Mouse (Mus musculus): ENCODE data around the gene Fsip1.

Gene Fsip1

DNA sequence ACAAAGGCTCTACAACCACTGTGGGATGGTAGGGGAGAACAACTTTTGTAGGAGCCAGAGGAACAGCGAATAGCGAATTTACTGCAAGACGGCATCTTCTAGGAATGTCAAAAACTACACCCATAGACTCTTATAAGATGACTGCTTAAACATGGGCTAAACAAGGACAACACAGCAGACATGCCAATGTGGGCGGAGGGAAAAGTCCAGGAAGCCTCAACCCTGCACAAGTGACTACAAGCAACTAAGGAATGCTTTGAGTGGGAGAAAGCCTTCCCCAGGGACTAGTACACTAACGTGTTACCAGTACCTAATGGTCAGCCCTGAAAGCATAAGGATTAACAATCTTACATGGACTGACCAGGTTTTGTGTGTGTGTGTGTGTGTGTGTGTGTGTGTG, 165.5 kb downstream of the Fsip1 start:
- DNase-seq (ENCODE audit: low spot score in 2 of 2): no peak

DNA sequence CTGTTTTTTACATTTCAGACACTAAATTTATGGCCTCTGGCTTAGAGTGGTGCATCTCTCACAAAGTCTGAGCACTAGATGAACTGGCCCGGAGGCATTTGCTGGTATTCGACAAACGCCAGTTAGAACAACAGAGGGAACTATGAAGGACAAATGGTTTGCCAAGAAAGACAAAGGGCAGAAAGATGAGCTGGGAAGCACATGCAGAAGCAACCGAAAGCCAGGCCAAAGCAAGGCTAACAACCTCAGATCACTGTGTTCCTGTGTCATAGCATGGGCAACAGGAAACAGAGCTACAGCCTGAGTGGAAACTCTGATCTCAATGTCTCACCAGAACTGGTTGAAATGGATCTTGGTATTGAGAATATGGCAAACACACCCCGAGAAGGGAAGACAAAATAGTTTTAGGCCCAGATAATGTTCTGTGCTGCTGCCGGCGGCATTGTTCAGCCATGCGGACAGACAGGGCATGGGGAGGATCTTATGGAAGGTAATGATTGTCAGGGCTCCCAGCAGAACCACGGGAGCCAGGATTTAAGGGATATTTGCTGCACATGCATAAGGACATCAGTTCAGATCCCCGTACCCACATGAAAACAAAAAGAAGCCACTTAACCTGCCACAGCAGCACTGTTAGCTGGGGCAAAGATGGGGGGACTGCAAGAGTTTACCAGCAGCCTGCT, 169.6 kb downstream of the Fsip1 start:
- DNase-seq (ENCODE audit: low spot score in 2 of 2): no peak

DNA sequence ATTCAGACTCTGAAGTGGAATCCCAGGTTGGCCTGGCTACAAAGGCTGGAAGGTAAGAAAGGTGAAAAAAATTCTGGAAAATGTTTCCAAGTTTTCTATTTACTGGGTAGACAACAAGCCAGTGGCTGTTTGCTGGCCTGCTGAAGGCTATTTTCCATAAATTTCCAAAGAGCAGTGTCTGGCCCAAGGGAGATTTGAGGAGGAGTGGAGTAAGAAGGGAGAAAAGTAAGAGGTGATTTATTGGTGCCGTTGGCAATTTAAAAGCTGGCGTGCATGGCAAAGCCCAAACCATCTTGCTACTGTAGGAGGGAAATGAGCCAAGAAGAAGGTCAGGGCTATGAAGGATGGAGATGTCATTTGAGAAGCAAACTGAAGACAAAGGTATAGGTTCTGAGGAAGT, 171.1 kb downstream of the Fsip1 start:
- no peak for DNase-seq (ENCODE audit: low spot score in 2 of 2)

DNA sequence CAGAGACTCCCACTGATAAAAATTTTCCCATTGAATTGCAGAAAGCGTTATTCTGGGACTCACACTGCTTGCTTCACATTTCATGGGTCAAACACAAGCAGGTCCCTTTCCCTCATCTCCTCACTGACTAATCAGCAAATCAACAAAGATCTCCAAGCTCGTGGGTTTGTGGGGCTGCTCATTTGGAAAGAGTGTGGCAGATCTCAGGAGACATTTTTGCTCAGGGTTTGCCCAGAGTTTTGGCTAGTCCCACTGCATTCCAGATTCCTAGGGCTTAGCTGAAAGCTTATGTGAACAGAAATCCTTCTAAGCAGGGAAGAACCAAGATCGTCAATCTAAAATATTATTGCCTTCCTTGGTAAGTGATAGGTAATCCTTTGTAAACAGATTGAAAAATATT, 172.1 kb downstream of the Fsip1 start:
- no peak for DNase-seq (ENCODE audit: low spot score in 2 of 2)

DNA sequence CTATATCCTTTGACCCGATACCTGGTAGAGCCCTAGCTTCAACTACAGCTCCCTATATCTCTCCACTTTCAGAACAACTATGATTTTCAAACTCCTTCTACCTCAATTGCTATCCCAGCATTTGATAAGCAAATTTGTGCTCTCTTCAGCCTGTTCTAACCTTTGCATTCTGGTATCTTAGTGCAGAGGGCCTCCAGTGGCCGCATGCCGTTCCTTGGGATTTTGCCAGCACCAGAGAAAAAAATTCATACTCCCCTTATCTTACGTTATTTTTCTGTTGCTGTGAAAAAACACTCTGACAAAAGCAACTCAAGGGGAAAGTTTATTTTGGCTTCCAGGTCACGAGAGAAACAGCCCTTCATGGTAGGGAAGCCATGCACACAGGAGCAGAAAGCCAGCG, 173.1 kb downstream of the Fsip1 start:
- no peak for DNase-seq (ENCODE audit: low spot score in 2 of 2)

DNA sequence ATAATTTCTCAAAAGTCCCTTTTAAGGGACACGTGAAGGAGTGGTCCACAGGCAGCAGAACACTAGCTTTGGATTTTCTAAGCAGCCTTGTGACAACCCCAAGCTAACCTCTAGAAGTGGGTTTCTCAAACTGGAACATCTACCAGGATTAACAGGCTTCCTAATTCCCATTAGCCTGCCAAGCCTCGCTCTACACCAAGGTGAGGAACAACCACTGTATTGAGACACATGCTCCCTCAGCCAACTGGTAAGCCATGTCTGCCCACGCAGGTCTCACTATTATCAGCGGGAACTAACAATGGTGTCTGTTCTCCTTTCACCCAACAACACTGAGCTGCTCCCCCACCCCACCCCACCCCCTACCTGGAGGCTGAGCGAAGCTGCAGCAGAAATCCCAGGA, 175.2 kb downstream of the Fsip1 start:
- no peak for DNase-seq (ENCODE audit: low spot score in 2 of 2)

Data from spleen, postnatal 14 days (tissue).